19 mouse cellular contexts compared by ENCODE assay signal in genomic region chr8:11176393-11176792, GRCm38 (mm10).
DNase-seq lines count a peak whose midpoint lies in the region; ATAC-seq and TF ChIP-seq lines count a peak whose summit lies in the region.
"Had no signal": no experiment of that assay in that cellular context is flagged by ENCODE, and none has a peak within 500 bp of the region (broad histone marks: within the 10 kb centered on the region; RNA-seq: fewer than 3 reads in every experiment).

No protein-coding gene starts in this region.

- H3K4me1 ChIP-seq in kidney, embryonic 14.5 days (ENCODE audit: control insufficient read depth, insufficient read depth, low read length): 0 out of 2 replicates have a peak, but pooled peaks cover 2% of the 10 kb centered on the region
- H3K4me1 ChIP-seq in lung, embryonic 14.5 days (ENCODE audit: insufficient read depth): no peaks in the 10 kb centered on the region
- H3K4me1 ChIP-seq in stomach, embryonic 14.5 days (ENCODE audit: control insufficient read depth, insufficient read depth, low read length): no peaks in the 10 kb centered on the region
- no peaks in the 10 kb centered on the region for H3K4me1 ChIP-seq in stomach, postnatal 0 days (replicated peaks; ENCODE audit: control insufficient read depth, insufficient read depth)
- H3K4me1 ChIP-seq: forebrain, embryonic 15.5 days had no signal

- H3K4me2 ChIP-seq in kidney, embryonic 14.5 days (replicated peaks; ENCODE audit: low read depth, low read length): no peak overlapping the region
- no peak overlapping the region for H3K4me2 ChIP-seq in lung, embryonic 14.5 days
- H3K4me2 ChIP-seq in stomach, embryonic 14.5 days (replicated peaks; ENCODE audit: low read depth, low read length): no peak overlapping the region
- no peak overlapping the region for H3K4me2 ChIP-seq in stomach, postnatal 0 days (replicated peaks; ENCODE audit: low read depth)
- H3K4me2 ChIP-seq: embryonic facial prominence, embryonic 12.5 days; forebrain, embryonic 15.5 days; heart, embryonic 13.5 days had no signal

- no peak overlapping the region for H3K4me3 ChIP-seq in kidney, embryonic 14.5 days (ENCODE audit: low read length)
- H3K4me3 ChIP-seq in lung, embryonic 14.5 days (ENCODE audit: low read depth, low read length): no peak overlapping the region
- H3K4me3 ChIP-seq in stomach, embryonic 14.5 days (ENCODE audit: low read depth, low read length): no peak overlapping the region
- H3K4me3 ChIP-seq in stomach, postnatal 0 days (ENCODE audit: low read depth, low read length): no peak overlapping the region
- H3K4me3 ChIP-seq: embryonic facial prominence, embryonic 12.5 days; forebrain, embryonic 15.5 days; heart, embryonic 13.5 days had no signal

- no peaks in the 10 kb centered on the region for H3K9me3 ChIP-seq in kidney, embryonic 14.5 days (ENCODE audit: control insufficient read depth, low read length)
- H3K9me3 ChIP-seq in lung, embryonic 14.5 days (ENCODE audit: low read depth, low read length): no peaks in the 10 kb centered on the region
- no peaks in the 10 kb centered on the region for H3K9me3 ChIP-seq in stomach, embryonic 14.5 days (ENCODE audit: control insufficient read depth, low read depth, low read length)
- H3K9me3 ChIP-seq in stomach, postnatal 0 days (ENCODE audit: control insufficient read depth, low read length): no peaks in the 10 kb centered on the region
- H3K9me3 ChIP-seq: embryonic facial prominence, embryonic 12.5 days; forebrain, embryonic 15.5 days; heart, embryonic 13.5 days had no signal

- H3K36me3 ChIP-seq in kidney, embryonic 14.5 days (ENCODE audit: control insufficient read depth, insufficient read depth, low read length): no peaks in the 10 kb centered on the region
- no peaks in the 10 kb centered on the region for H3K36me3 ChIP-seq in lung, embryonic 14.5 days (ENCODE audit: insufficient read depth)
- no peaks in the 10 kb centered on the region for H3K36me3 ChIP-seq in stomach, embryonic 14.5 days (ENCODE audit: control insufficient read depth, insufficient read depth, low read length)
- no peaks in the 10 kb centered on the region for H3K36me3 ChIP-seq in stomach, postnatal 0 days (ENCODE audit: control insufficient read depth, insufficient read depth, low read length)
- H3K36me3 ChIP-seq: embryonic facial prominence, embryonic 12.5 days; forebrain, embryonic 15.5 days; heart, embryonic 13.5 days had no signal

- TF ChIP-seq CTCF in lung, embryonic 14.5 days (IDR thresholded peaks at IDR 0.05; ENCODE audit: low read depth): no peak
- TF ChIP-seq CTCF in stomach, postnatal 0 days (IDR thresholded peaks at IDR 0.05; ENCODE audit: low read depth): no peak

- peak overlapping the region; percentile 13; the same call in 1 of the 2 replicates for H3K27ac ChIP-seq in kidney, embryonic 14.5 days (ENCODE audit: low read depth, low read length)
- peak overlapping the region; percentile 63; the same call in 1 of the 2 replicates for H3K27ac ChIP-seq in lung, embryonic 14.5 days (ENCODE audit: low read depth)
- 0 out of 2 replicates have a peak overlapping the region, but pooled peaks have one; percentile 27 for H3K27ac ChIP-seq in stomach, embryonic 14.5 days (ENCODE audit: low read length)
- no peak overlapping the region for H3K27ac ChIP-seq in stomach, postnatal 0 days (replicated peaks)
- H3K27ac ChIP-seq: embryonic facial prominence, embryonic 12.5 days; forebrain, embryonic 15.5 days; heart, embryonic 13.5 days had no signal

- H3K27me3 ChIP-seq in kidney, embryonic 14.5 days (ENCODE audit: control insufficient read depth, insufficient read depth, low read length): no peaks in the 10 kb centered on the region
- no peaks in the 10 kb centered on the region for H3K27me3 ChIP-seq in lung, embryonic 14.5 days (ENCODE audit: insufficient read depth, low read length)
- H3K27me3 ChIP-seq in stomach, embryonic 14.5 days (ENCODE audit: control insufficient read depth, insufficient read depth, low read length): no peaks in the 10 kb centered on the region
- no peaks in the 10 kb centered on the region for H3K27me3 ChIP-seq in stomach, postnatal 0 days (ENCODE audit: control insufficient read depth, insufficient read depth, low read length)
- H3K27me3 ChIP-seq: embryonic facial prominence, embryonic 12.5 days; forebrain, embryonic 15.5 days; heart, embryonic 13.5 days; Patski had no signal

- H3K9ac ChIP-seq in kidney, embryonic 14.5 days (ENCODE audit: low read depth, low read length): no peak overlapping the region
- H3K9ac ChIP-seq in lung, embryonic 14.5 days: no peak overlapping the region
- H3K9ac ChIP-seq in stomach, embryonic 14.5 days (replicated peaks; ENCODE audit: low read depth, low read length): no peak overlapping the region
- H3K9ac ChIP-seq in stomach, postnatal 0 days (ENCODE audit: low read length): no peak overlapping the region
- H3K9ac ChIP-seq: embryonic facial prominence, embryonic 12.5 days; forebrain, embryonic 15.5 days; heart, embryonic 13.5 days had no signal

- ATAC-seq in kidney, embryonic 14.5 days (ENCODE audit: low FRiP score, low TSS enrichment): 0 out of 2 replicates have a peak, but pooled peaks have one; percentile 32
- ATAC-seq in lung, embryonic 14.5 days (ENCODE audit: insufficient read depth): peak; percentile 53; the same call in 1 of the 2 replicates
- ATAC-seq in stomach, embryonic 14.5 days (ENCODE audit: insufficient number of reproducible peaks, insufficient read depth, low FRiP score, low read depth): peak; percentile 60; the same call in 1 of the 2 replicates
- ATAC-seq in stomach, postnatal 0 days (ENCODE audit: low FRiP score, low TSS enrichment): no peak; the same call in 1 of the 2 replicates
- ATAC-seq: activated CD4-positive, CD25-positive, alpha-beta regulatory T cell, adult 4 months; forebrain, embryonic 15.5 days; Patski had no signal

- no peak for DNase-seq in kidney, adult 18-20 months
- peak; percentile 22 for DNase-seq in lung, embryonic 14.5 days
- no peak for DNase-seq in lung, adult 18-20 months
- no peak for DNase-seq in stomach, postnatal 0 days (ENCODE audit: low spot score)
- DNase-seq in Muller cell, postnatal 12 days (ENCODE audit: inconsistent ontology term): no peak
- DNase-seq: adrenal gland, postnatal 14 days; cerebellum, adult 11-12 months; cerebellum, adult 9-10 months; cerebellum, postnatal 25 days; gastrocnemius, postnatal 36 days; heart, adult 11 months; heart, postnatal 36 days had no signal

- 73% methylated on average over 7 of the region's 7 CpGs for WGBS in kidney, embryonic 14.5 days
- WGBS in lung, embryonic 14.5 days: 53% methylated on average over 7 of the region's 7 CpGs
- 62% methylated on average over 7 of the region's 7 CpGs for WGBS in stomach, embryonic 14.5 days
- WGBS in stomach, postnatal 0 days: 59% methylated on average over 7 of the region's 7 CpGs

- no peak for TF ChIP-seq EP300 in stomach, postnatal 0 days (optimal IDR thresholded peaks at IDR 0.05)
